Mouse (Mus musculus) 416B (cell line): Measurements from ENCODE around the gene Olfr1305.

ENCODE experiments used
- DNase-seq: peaks from one replicate; pipeline ENCODE4 v3.0.0; 2011; ENCODE audit warnings: low read depth

Gene Olfr1305

DNA sequence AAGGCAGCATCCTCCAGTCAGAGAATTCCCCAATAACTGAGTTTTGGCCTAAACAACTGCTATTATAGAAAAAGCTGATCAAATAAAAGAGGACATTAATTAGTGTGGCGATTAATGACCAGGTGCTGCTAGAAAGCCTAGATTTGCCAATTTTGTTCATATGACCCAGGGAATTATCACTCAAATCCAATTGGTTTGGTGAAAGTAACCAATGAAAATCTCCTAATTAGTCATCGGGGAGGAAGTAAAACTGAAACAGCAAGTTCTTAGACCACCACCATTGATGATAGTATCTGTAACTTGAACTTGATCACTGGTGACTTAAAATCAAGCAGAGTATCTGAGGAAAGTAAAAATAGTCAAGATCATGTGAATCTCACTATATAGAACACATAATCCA lies at the start of gene Olfr1305:
Gene Olfr1305 (minus strand): TSS at position 101 of the 400 bp plus-strand sequence.
- DNase-seq: no peak

GRCm38 (mm10) chr2:111916171-111916570 lies 39.2 kb upstream of the Olfr1305 start, which contains the start of gene Olfr1306:
TSS of gene Olfr1306 (minus strand) at chr2:111916271.
- DNase-seq: no peak

GRCm38 (mm10) chr2:111820240-111820639 lies 56.7 kb downstream of the Olfr1305 start, which contains the start of gene Olfr1303:
TSS of gene Olfr1303 (minus strand) at chr2:111820340.
- no peak for DNase-seq
